Mouse (Mus musculus) E14TG2a.4 (cell line): ENCODE results near the gene Mlana.
A peak's percentile ranks its signal among the peaks of the same experiment; 100 is the strongest.

Experiments
- CTCF ChIP-seq: conservative IDR thresholded peaks from 2 replicates; pipeline ENCODE4 v1.5.1; 2014; ENCODE audit warnings: low read length
- NANOG ChIP-seq: IDR thresholded peaks from 2 replicates; pipeline ENCODE4 v1.6.1; 2014; ENCODE audit warnings: borderline replicate concordance, low read length, mixed read lengths

DNA sequence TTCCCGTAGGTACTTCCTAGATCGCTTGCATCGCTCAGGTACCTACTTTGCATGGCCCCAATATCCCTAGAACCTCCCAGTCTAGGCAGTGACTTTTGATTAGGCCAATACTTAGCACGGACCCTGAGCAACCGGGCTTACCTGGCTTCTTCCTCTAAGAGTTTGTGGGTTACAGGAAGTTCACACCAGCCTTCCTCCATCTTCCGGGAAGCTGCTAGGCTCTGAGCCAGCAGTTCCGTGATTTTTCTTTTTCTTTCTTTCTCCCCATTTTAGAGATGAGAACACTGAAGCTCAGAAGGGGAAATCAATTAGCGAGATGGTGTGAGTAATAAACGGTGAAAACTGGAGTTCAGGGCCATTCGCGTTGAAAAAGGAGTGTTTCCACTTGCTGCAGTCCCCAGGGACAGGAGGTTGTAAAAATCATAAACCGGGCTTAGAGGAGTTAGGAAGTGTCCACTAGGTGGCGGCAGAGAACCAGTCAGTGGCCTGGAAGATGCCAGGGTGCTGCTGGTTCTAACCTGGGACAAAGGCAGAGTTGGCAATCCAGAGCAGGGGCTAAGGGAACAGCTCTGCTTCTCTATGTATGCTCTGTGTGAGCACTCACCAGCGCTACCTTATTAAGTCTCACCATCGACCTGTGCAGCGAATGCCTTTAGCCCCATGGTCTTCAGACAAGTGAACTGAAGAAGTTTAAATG is 13.6 kb upstream of the Mlana start:
- TF ChIP-seq CTCF, result peak; percentile 57
- TF ChIP-seq NANOG, result no peak
